Mouse (Mus musculus): ENCODE data around the gene Iffo1. TPM values are rescaled to one million over a fixed set of nuclear protein-coding genes. Genes with fewer than 3 reads are reported as not detected.

Iffo1 gene
- total and polyA plus RNA-seq, 3 experiments = 96.1 to 96.9 TPM; not detected in 1

GRCm38 (mm10) chr6:125175469-125175868, 30.4 kb downstream of the Iffo1 start:
- DNase-seq (ENCODE audit: low read depth, low spot score) = no peak
- Histone ChIP-seq H3K36me3 (ENCODE audit: control insufficient read depth in 1 of 2, insufficient read depth in 2 of 2, low read length in 2 of 2) (peaks cover 0 to 29% of the 10 kb centered on the region in 2 experiments; a peak in 2 of 4 replicates), H3K79me2 (ENCODE audit: control insufficient read depth, insufficient read depth, low read length, poor library complexity) (no peaks in the 10 kb centered on the region), H3K27ac (ENCODE audit: control insufficient read depth, low read depth, low read length) (no peak overlapping the region), H3K9me3 (replicated peaks; ENCODE audit: insufficient read depth, low read length) (no peaks in the 10 kb centered on the region), H3K4me1 (ENCODE audit: control insufficient read depth in 1 of 2, insufficient read depth in 2 of 2, low read length in 2 of 2) (no peaks in the 10 kb centered on the region), H3K27me3 (ENCODE audit: control insufficient read depth in 1 of 2, insufficient read depth in 2 of 2, low read length in 2 of 2) (no peaks in the 10 kb centered on the region), H3K9ac (ENCODE audit: control insufficient read depth, low read depth, low read length, poor library complexity, severe bottlenecking) (no peak overlapping the region), H3K4me3 (ENCODE audit: control insufficient read depth in 1 of 2, insufficient read depth in 1 of 2, low read depth in 2 of 2, low read length in 2 of 2) (no peak overlapping the region)
- TF ChIP-seq TCF12 (IDR thresholded peaks at IDR 0.05; ENCODE audit: low read depth, low read length) (no peak), CHD1 (IDR thresholded peaks at IDR 0.05; ENCODE audit: low read depth, low read length) (no peak), SIN3A (IDR thresholded peaks at IDR 0.05; ENCODE audit: low read length) (no peak), MYC (IDR thresholded peaks at IDR 0.05; ENCODE audit: low read depth, low read length) (no peak), NELFE (IDR thresholded peaks at IDR 0.05; ENCODE audit: low read depth, low read length) (no peak), ZKSCAN1 (IDR thresholded peaks at IDR 0.05; ENCODE audit: low read depth, low read length) (no peak), RCOR1 (IDR thresholded peaks at IDR 0.05; ENCODE audit: low read depth, low read length) (no peak), CTCF (IDR thresholded peaks at IDR 0.05 in 2 of 3, conservative IDR thresholded peaks at IDR 0.05 in 1 of 3; ENCODE audit: control insufficient read depth in 1 of 3, insufficient read depth in 1 of 3, low read depth in 2 of 3, low read length in 3 of 3, poor library complexity in 1 of 3, severe bottlenecking in 1 of 3) (no peak), BHLHE40 (IDR thresholded peaks at IDR 0.05; ENCODE audit: borderline replicate concordance, low read depth, low read length) (no peak), MAFK (IDR thresholded peaks at IDR 0.05; ENCODE audit: borderline replicate concordance, low read depth, low read length) (no peak), MAX (IDR thresholded peaks at IDR 0.05; ENCODE audit: low read length) (no peak), JUND (IDR thresholded peaks at IDR 0.05; ENCODE audit: low read depth, low read length) (no peak), TBP (IDR thresholded peaks at IDR 0.05; ENCODE audit: low read depth, low read length) (no peak), POLR2A (IDR thresholded peaks at IDR 0.05; ENCODE audit: control insufficient read depth in 1 of 2, insufficient read depth in 1 of 2, low read depth in 1 of 2, low read length in 2 of 2, poor library complexity in 1 of 2) (no peak), TAL1 (IDR thresholded peaks at IDR 0.05; ENCODE audit: low read length) (no peak), ZNF384 (IDR thresholded peaks at IDR 0.05; ENCODE audit: low read depth, low read length) (no peak)

- Histone ChIP-seq H3K9ac (ENCODE audit: control insufficient read depth, low read depth, low read length, poor library complexity, severe bottlenecking) (no peak overlapping the region), H3K27ac (ENCODE audit: control insufficient read depth, low read depth, low read length) (no peak overlapping the region), H3K4me3 (ENCODE audit: control insufficient read depth in 1 of 2, insufficient read depth in 1 of 2, low read depth in 2 of 2, low read length in 2 of 2) (no peak overlapping the region), H3K27me3 (ENCODE audit: control insufficient read depth in 1 of 2, insufficient read depth in 2 of 2, low read length in 2 of 2) (no peaks in the 10 kb centered on the region), H3K79me2 (ENCODE audit: control insufficient read depth, insufficient read depth, low read length, poor library complexity) (no peaks in the 10 kb centered on the region), H3K9me3 (replicated peaks; ENCODE audit: insufficient read depth, low read length) (no peaks in the 10 kb centered on the region), H3K36me3 (ENCODE audit: control insufficient read depth in 1 of 2, insufficient read depth in 2 of 2, low read length in 2 of 2) (peaks cover 0 to 38% of the 10 kb centered on the region in 2 experiments; a peak in 2 of 4 replicates), H3K4me1 (ENCODE audit: control insufficient read depth in 1 of 2, insufficient read depth in 2 of 2, low read length in 2 of 2) (no peaks in the 10 kb centered on the region)
- TF ChIP-seq RAD21 (IDR thresholded peaks at IDR 0.05; ENCODE audit: low read depth, low read length) = no peak
- TF ChIP-seq CTCF (IDR thresholded peaks at IDR 0.05 in 2 of 3, conservative IDR thresholded peaks at IDR 0.05 in 1 of 3; ENCODE audit: control insufficient read depth in 1 of 3, insufficient read depth in 1 of 3, low read depth in 2 of 3, low read length in 3 of 3, poor library complexity in 1 of 3, severe bottlenecking in 1 of 3) = no peak
- TF ChIP-seq NELFE (IDR thresholded peaks at IDR 0.05; ENCODE audit: low read depth, low read length) = no peak
- no peak for TF ChIP-seq MAFK (IDR thresholded peaks at IDR 0.05; ENCODE audit: borderline replicate concordance, low read depth, low read length)
- no peak for TF ChIP-seq SIN3A (IDR thresholded peaks at IDR 0.05; ENCODE audit: low read length)
- no peak for TF ChIP-seq TCF12 (IDR thresholded peaks at IDR 0.05; ENCODE audit: low read depth, low read length)
- TF ChIP-seq ZC3H11A (IDR thresholded peaks at IDR 0.05; ENCODE audit: low read depth, low read length) = no peak
- TF ChIP-seq NRF1 (IDR thresholded peaks at IDR 0.05; ENCODE audit: insufficient read depth, low read depth, low read length, poor library complexity, severe bottlenecking) = no peak
- TF ChIP-seq HCFC1 (IDR thresholded peaks at IDR 0.05; ENCODE audit: low read depth, low read length) = no peak
- TF ChIP-seq USF2 (IDR thresholded peaks at IDR 0.05; ENCODE audit: borderline replicate concordance in 1 of 2, insufficient read depth in 1 of 2, low read depth in 1 of 2, low read length in 2 of 2) = no peak
- TF ChIP-seq EP300 (IDR thresholded peaks at IDR 0.05; ENCODE audit: low read depth in 1 of 2, low read length in 2 of 2) = no peak
- no peak for TF ChIP-seq CHD2 (IDR thresholded peaks at IDR 0.05; ENCODE audit: low read length)
- TF ChIP-seq MYC (IDR thresholded peaks at IDR 0.05; ENCODE audit: low read depth, low read length) = no peak
- no peak for TF ChIP-seq MXI1 (IDR thresholded peaks at IDR 0.05; ENCODE audit: low read depth, low read length)
- no peak for TF ChIP-seq JUND (IDR thresholded peaks at IDR 0.05; ENCODE audit: low read depth, low read length)
- TF ChIP-seq POLR2A (IDR thresholded peaks at IDR 0.05; ENCODE audit: control insufficient read depth in 1 of 2, insufficient read depth in 1 of 2, low read depth in 1 of 2, low read length in 2 of 2, poor library complexity in 1 of 2) = no peak
- TF ChIP-seq MYB (IDR thresholded peaks at IDR 0.05; ENCODE audit: low read depth, low read length) = no peak
- no peak for DNase-seq (ENCODE audit: low read depth, low spot score)
These were observed 34.6 kb downstream of the Iffo1 start for GRCm38 (mm10) chr6:125179601-125180000.

Measured in MEL (cell line).